Mouse (Mus musculus): ENCODE measurements around the gene Dmrtc1b. TPM values are rescaled to one million over a fixed set of nuclear protein-coding genes. Genes with fewer than 3 reads are reported as not detected.
"Not testable (repeated sequence)": the region's sequence is repeated elsewhere in the genome, so short reads cannot be mapped to it uniquely, and the experiment has no call there.

Gene Dmrtc1b
- not detected for total RNA-seq (2021)
- long read RNA-seq, experiment 1 = 0 reads
- long read RNA-seq, experiment 2 = 0 reads

- DNase-seq = not testable (repeated sequence)
Measured at GRCm38 (mm10) chrX:102707535-102707934, at the start of gene Dmrtc1b, which contains the start of gene Gm9112. Dmrtc1b (plus strand) TSS chrX:102707865. Gm9112 (minus strand) TSS chrX:102707635.

- DNase-seq = peak; percentile 34
Measured at GRCm38 (mm10) chrX:102660712-102661111, 47.0 kb upstream of the Dmrtc1b start.

GRCm38 (mm10) chrX:102666641-102667040 is 41.0 kb upstream of the Dmrtc1b start:
- no peak for DNase-seq

- DNase-seq = not testable (repeated sequence)
Measured at GRCm38 (mm10) chrX:102684706-102685105, 23.0 kb upstream of the Dmrtc1b start.

GRCm38 (mm10) chrX:102686872-102687271 is 20.8 kb upstream of the Dmrtc1b start, which contains the start of gene Gm3880:
Gm3880 (minus strand) TSS chrX:102686972.
- DNase-seq = not testable (repeated sequence)

GRCm38 (mm10) chrX:102689252-102689651 is 18.4 kb upstream of the Dmrtc1b start:
- peak; percentile 27 for DNase-seq

GRCm38 (mm10) chrX:102700636-102701035 is 7.0 kb upstream of the Dmrtc1b start:
- DNase-seq = peak; percentile 43

- DNase-seq = peak; percentile 2
Measured at GRCm38 (mm10) chrX:102724226-102724625, 16.6 kb downstream of the Dmrtc1b start.

Other genes starting within 250 kb of the Dmrtc1b start
- 1 to 10 TPM; 7.1 to 9.0 TPM for gene Hdac8, start 202.5 kb upstream of the Dmrtc1b start, total RNA-seq (2021)
- gene Phka1, start 63.6 kb upstream of the Dmrtc1b start, total RNA-seq (2021) = 10 to 100 TPM; 12.0 to 15.8 TPM
- not detected for gene Gm3880, start 20.9 kb upstream of the Dmrtc1b start, total RNA-seq (2021)
- gene Gm9112, start 230 bp upstream of the Dmrtc1b start, total RNA-seq (2021) = not detected
- not detected for gene Dmrtc1c1, start 95.1 kb downstream of the Dmrtc1b start, total RNA-seq (2021)
- gene Dmrtc1c2, start 146.8 kb downstream of the Dmrtc1b start, total RNA-seq (2021) = not detected
- not detected for gene 1700031F05Rik, start 160.1 kb downstream of the Dmrtc1b start, total RNA-seq (2021)
- gene Dmrtc1a, start 200.8 kb downstream of the Dmrtc1b start, total RNA-seq (2021) = under 1 TPM in 1 of 2 experiments, not detected in 1; 0.30 TPM
- gene 1700011M02Rik, start 201.0 kb downstream of the Dmrtc1b start, total RNA-seq (2021) = not detected
- not detected for gene 1700018G05Rik, start 220.5 kb downstream of the Dmrtc1b start, total RNA-seq (2021)

Measured in adrenal gland, postnatal 10 days (tissue).